Mouse (Mus musculus) testis, adult 2 months (tissue): ENCODE measurements around the gene Nrxn1.

ENCODE experiments used
- CTCF ChIP-seq: fragments of 200-500 bp; IDR thresholded peaks from 2 replicates; pipeline ENCODE4 v1.5.1; 2012; ENCODE audit warnings: low read depth, mild to moderate bottlenecking, inconsistent platforms, low read length, moderate library complexity; ENCODE audit not compliant: control insufficient read depth, insufficient read depth, insufficient replicate concordance
- POLR2A ChIP-seq: fragments of 200-500 bp; IDR thresholded peaks from 2 replicates; pipeline ENCODE4 v1.6.1; 2012; ENCODE audit warnings: low read depth, mild to moderate bottlenecking, inconsistent platforms, low read length, moderate library complexity; ENCODE audit not compliant: control insufficient read depth

DNA sequence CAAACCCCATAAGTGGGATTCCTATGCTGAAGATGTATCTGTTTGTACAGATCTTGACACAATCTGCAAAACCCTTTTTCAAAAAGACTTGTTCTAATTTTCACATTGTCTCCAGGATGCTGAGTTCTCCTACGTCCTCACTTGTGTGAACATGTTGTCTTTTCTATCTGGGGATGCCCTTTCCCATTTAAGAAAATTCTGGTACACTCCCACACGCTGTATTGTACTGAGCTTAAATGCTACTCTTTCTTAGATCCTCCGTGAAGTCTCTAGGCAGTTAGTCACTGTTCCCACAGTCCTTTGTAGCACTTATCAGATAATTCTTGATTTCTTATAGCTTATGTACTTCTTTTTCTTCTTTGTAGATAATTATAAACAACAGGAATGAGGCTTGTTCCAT is 997.9 kb downstream of the Nrxn1 start:
- TF ChIP-seq POLR2A (no peak), CTCF (no peak)
